Mouse (Mus musculus): ENCODE data around the gene Arhgef28. TPM values are rescaled to one million over a fixed set of nuclear protein-coding genes. Genes with fewer than 3 reads are reported as not detected.

The Arhgef28 gene
- polyA plus RNA-seq, 1 experiment from 2014 or later = 18.2 TPM

DNA sequence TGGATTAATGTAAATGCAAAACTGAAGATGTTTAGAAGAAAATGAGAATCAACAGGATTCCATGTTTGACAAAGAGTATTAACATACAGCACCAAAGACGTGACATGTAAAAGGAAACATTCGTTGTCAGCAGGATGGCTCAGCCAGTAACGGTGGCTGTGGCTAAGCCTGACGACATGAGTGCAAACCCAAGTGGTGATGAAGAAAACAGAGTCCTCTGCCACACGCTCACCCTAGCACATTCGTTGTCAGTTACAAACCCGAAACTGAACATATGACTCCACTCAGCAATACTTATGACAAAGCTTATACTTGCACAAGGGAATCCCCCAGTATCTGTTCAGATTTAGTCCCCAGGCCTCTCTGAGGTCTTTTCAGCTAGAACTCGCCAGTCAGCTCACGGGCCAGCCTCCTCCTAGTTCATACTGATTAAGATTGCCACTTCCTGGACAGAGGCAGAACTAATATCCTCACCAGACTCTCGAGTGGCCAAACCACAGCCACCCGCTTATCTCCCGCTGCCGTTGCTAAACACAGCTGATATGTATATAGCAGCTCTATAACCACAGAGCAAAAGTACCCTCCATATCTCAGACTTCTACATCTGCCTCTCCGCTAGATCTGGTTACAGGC, 82.0 kb downstream of the Arhgef28 start:
- H3K9ac ChIP-seq (ENCODE audit: low read length) = no peak overlapping the region
- H3K4me3 ChIP-seq (ENCODE audit: low read depth, low read length) = no peak overlapping the region
- H3K36me3 ChIP-seq (ENCODE audit: control insufficient read depth, insufficient read depth, low read length) = no peaks in the 10 kb centered on the region
- 59% methylated on average over 14 of the region's 14 CpGs for WGBS
- H3K4me2 ChIP-seq (ENCODE audit: low read length) = no peak overlapping the region
- H3K9me3 ChIP-seq (ENCODE audit: control insufficient read depth, low read length) = no peaks in the 10 kb centered on the region
- no peak overlapping the region for H3K27ac ChIP-seq (ENCODE audit: low read depth)
- H3K4me1 ChIP-seq (replicated peaks; ENCODE audit: control insufficient read depth, insufficient read depth, low read length) = no peaks in the 10 kb centered on the region
- DNase-seq (ENCODE audit: low spot score) (no peak), ATAC-seq (replicated peaks; ENCODE audit: low FRiP score, low TSS enrichment, low read depth) (no peak)
- H3K27me3 ChIP-seq (replicated peaks; ENCODE audit: control insufficient read depth, insufficient read depth, low read length) = no peaks in the 10 kb centered on the region

DNA sequence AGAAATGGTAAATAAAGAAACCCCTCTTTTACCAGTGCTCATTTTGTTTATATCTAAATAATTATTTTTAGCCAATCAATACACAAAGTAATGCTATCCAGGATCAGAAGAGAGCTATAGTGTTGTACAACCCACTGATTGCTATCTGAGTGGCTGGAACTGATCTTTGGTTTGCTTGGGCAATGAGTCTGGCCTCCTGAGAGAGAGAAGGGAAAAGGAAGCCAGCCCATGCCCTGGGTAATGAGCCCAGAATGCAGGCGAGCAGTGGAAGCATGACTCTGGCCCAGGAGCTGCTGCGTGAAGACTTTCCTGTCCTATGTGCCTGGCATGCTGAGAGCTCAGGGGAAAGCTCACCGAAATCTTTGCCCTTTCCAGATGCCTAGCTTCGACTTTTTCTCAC, 83.5 kb downstream of the Arhgef28 start:
- no peak overlapping the region for H3K9ac ChIP-seq (ENCODE audit: low read length)
- no peak for ATAC-seq (replicated peaks; ENCODE audit: low FRiP score, low TSS enrichment, low read depth)
- no peaks in the 10 kb centered on the region for H3K36me3 ChIP-seq (ENCODE audit: control insufficient read depth, insufficient read depth, low read length)
- H3K4me2 ChIP-seq (ENCODE audit: low read length) = no peak overlapping the region
- H3K27me3 ChIP-seq (replicated peaks; ENCODE audit: control insufficient read depth, insufficient read depth, low read length) = no peaks in the 10 kb centered on the region
- H3K27ac ChIP-seq (ENCODE audit: low read depth) = no peak overlapping the region
- H3K9me3 ChIP-seq (ENCODE audit: control insufficient read depth, low read length) = no peaks in the 10 kb centered on the region
- 0 out of 2 replicates have a peak, but pooled peaks cover 3% of the 10 kb centered on the region for H3K4me1 ChIP-seq (replicated peaks; ENCODE audit: control insufficient read depth, insufficient read depth, low read length)
- no peak for DNase-seq (ENCODE audit: low spot score)
- WGBS = 77% methylated on average over 4 of the region's 4 CpGs
- no peak overlapping the region for H3K4me3 ChIP-seq (ENCODE audit: low read depth, low read length)

DNA sequence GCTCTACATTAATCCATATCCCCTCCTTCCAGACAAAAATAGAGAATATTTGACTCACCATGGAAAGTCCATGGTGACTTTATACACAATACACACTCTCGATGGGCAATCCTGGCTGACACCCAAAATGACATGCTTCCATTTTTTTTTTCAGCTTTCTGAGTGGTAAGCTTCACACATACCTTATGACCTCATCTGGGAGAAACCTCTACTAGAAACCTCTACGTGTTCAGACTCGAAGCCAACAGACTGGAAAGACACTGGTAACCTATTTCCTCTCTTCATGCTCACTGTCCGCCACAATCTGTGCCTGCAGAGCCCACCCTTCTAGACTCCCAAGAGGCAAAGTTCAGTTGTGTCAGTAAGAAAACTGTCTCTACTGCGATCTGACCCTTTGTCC, 84.2 kb downstream of the Arhgef28 start:
- H3K36me3 ChIP-seq (ENCODE audit: control insufficient read depth, insufficient read depth, low read length) = no peaks in the 10 kb centered on the region
- H3K9ac ChIP-seq (ENCODE audit: low read length) = no peak overlapping the region

GRCm38 (mm10) chr13:98121124-98121470, 85.1 kb downstream of the Arhgef28 start:
- H3K4me2 ChIP-seq (ENCODE audit: low read length) = no peak overlapping the region
- WGBS = 87% methylated on average over 4 of the region's 4 CpGs
- H3K27me3 ChIP-seq (replicated peaks; ENCODE audit: control insufficient read depth, insufficient read depth, low read length) = no peaks in the 10 kb centered on the region
- 0 out of 2 replicates have a peak, but pooled peaks cover 3% of the 10 kb centered on the region for H3K4me1 ChIP-seq (replicated peaks; ENCODE audit: control insufficient read depth, insufficient read depth, low read length)
- H3K27ac ChIP-seq (ENCODE audit: low read depth) = no peak overlapping the region
- no peak for DNase-seq (ENCODE audit: low spot score)
- no peak for ATAC-seq (replicated peaks; ENCODE audit: low FRiP score, low TSS enrichment, low read depth)
- no peak overlapping the region for H3K9ac ChIP-seq (ENCODE audit: low read length)
- no peaks in the 10 kb centered on the region for H3K36me3 ChIP-seq (ENCODE audit: control insufficient read depth, insufficient read depth, low read length)
- H3K9me3 ChIP-seq (ENCODE audit: control insufficient read depth, low read length) = no peaks in the 10 kb centered on the region
- H3K4me3 ChIP-seq (ENCODE audit: low read depth, low read length) = no peak overlapping the region

More for the DNA sequence above, 84.2 kb downstream of the Arhgef28 start:
- DNase-seq (ENCODE audit: low spot score) (no peak), ATAC-seq (replicated peaks; ENCODE audit: low FRiP score, low TSS enrichment, low read depth) (no peak)
- H3K4me2 ChIP-seq (ENCODE audit: low read length) = no peak overlapping the region
- no peak overlapping the region for H3K27ac ChIP-seq (ENCODE audit: low read depth)
- 80% methylated on average over 5 of the region's 5 CpGs for WGBS
- no peak overlapping the region for H3K4me3 ChIP-seq (ENCODE audit: low read depth, low read length)
- H3K9me3 ChIP-seq (ENCODE audit: control insufficient read depth, low read length) = no peaks in the 10 kb centered on the region
- 0 out of 2 replicates have a peak, but pooled peaks cover 3% of the 10 kb centered on the region for H3K4me1 ChIP-seq (replicated peaks; ENCODE audit: control insufficient read depth, insufficient read depth, low read length)
- H3K27me3 ChIP-seq (replicated peaks; ENCODE audit: control insufficient read depth, insufficient read depth, low read length) = no peaks in the 10 kb centered on the region

DNA sequence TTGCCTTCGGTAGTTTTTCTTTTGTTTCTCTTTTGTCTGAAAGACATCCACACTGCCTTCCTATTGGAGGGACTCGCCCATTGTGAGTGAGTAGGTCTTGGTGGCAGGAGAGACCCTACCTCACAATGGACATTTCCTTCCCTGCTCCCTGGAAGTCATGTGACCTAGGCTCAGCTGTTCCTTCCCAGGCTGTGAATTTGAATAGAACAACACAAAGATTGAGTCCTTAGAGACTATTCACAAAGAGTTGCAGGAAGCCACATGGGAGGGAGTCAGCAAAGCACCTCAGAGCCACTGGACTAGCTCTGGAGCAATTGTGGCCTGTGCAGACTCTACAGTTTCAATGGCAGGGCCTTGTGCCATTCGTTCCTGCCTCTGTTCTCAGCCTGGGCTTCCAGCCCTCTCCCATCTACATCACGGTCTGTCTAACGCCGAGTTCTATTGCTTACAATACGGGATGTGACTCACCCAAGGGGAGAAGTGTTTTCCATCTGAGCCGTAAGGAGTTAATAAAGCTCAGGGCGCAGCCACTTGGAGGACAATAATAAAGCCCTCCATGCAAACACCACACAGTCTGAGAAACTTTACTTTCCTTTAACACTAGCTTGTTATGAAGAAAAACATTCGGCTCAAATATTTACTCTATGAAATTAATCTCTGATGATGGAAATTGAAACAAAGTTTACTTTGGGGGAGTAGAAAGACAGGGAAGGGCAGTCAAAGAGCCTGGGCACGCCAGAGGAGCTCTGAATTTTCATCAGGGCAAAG, 85.7 kb downstream of the Arhgef28 start:
- no peak for DNase-seq (ENCODE audit: low spot score)
- no peak overlapping the region for H3K27ac ChIP-seq (ENCODE audit: low read depth)
- WGBS = 60% methylated on average over 11 of the region's 11 CpGs

DNA sequence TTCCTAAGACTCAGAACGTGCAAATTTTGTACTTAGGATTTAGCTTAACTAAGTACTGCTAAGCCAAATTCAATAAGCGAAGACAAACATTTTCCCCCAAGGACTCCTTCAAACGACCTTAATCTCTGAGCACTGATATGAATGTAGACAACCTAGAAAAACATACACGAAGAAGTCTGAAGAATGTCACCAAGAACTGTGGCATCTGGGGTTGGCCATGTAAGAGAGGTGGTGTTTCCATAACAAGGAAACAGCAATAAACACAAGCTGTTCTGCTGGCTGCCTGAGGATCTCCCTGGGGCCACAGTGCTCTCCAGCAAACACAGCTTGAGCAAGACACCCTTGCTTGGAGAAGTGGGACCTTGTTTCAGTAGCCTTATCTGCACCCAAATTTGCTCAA, 87.9 kb downstream of the Arhgef28 start:
- H3K27ac ChIP-seq (ENCODE audit: low read depth) = no peak overlapping the region
- 0 out of 2 replicates have a peak, but pooled peaks cover 3% of the 10 kb centered on the region for H3K4me1 ChIP-seq (replicated peaks; ENCODE audit: control insufficient read depth, insufficient read depth, low read length)
- no peak overlapping the region for H3K4me3 ChIP-seq (ENCODE audit: low read depth, low read length)
- H3K9ac ChIP-seq (ENCODE audit: low read length) = no peak overlapping the region
- H3K9me3 ChIP-seq (ENCODE audit: control insufficient read depth, low read length) = no peaks in the 10 kb centered on the region
- 49% methylated on average over 4 of the region's 4 CpGs for WGBS
- no peak for ATAC-seq (replicated peaks; ENCODE audit: low FRiP score, low TSS enrichment, low read depth)
- no peaks in the 10 kb centered on the region for H3K27me3 ChIP-seq (replicated peaks; ENCODE audit: control insufficient read depth, insufficient read depth, low read length)
- no peak for DNase-seq (ENCODE audit: low spot score)
- no peaks in the 10 kb centered on the region for H3K36me3 ChIP-seq (ENCODE audit: control insufficient read depth, insufficient read depth, low read length)
- H3K4me2 ChIP-seq (ENCODE audit: low read length) = no peak overlapping the region

More for the DNA sequence above, 85.7 kb downstream of the Arhgef28 start:
- Histone ChIP-seq H3K9me3 (ENCODE audit: control insufficient read depth, low read length) (no peaks in the 10 kb centered on the region), H3K4me1 (replicated peaks; ENCODE audit: control insufficient read depth, insufficient read depth, low read length) (0 out of 2 replicates have a peak, but pooled peaks cover 3% of the 10 kb centered on the region), H3K36me3 (ENCODE audit: control insufficient read depth, insufficient read depth, low read length) (no peaks in the 10 kb centered on the region), H3K9ac (ENCODE audit: low read length) (no peak overlapping the region), H3K4me3 (ENCODE audit: low read depth, low read length) (no peak overlapping the region), H3K4me2 (ENCODE audit: low read length) (no peak overlapping the region), H3K27me3 (replicated peaks; ENCODE audit: control insufficient read depth, insufficient read depth, low read length) (no peaks in the 10 kb centered on the region)
- no peak for ATAC-seq (replicated peaks; ENCODE audit: low FRiP score, low TSS enrichment, low read depth)

DNA sequence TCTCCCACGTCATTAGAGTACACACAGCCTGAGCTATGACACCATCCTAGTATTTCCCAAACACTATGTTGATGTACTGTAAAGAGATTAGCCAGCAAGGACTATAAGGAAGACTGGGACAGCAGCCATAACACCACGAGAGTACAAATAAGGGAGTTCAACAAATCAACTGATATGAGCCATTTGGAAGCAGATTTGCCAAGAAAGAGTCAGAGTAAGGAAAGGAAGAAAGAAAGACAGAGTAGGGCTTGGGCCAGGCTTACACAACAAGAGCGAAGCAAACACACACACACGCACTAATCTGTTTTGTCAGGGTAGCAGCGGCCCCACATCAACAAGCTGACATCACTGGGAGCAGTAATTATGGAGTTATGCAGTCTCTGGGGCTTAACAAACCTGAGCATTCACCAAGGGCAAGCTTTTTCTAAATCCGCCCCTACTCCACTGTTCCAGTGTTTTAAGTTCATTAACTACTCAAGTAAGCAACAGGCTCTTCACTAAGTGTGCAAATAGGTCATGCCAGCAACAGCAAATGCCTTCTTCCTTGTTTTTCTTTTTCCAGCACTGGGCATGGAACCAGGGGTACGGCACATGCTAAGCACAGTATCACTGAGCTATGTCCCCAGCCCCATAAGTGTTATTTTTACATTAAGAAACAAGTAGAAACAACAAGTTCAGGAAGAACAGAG, 88.5 kb downstream of the Arhgef28 start:
- Histone ChIP-seq H3K4me3 (ENCODE audit: low read depth, low read length) (no peak overlapping the region), H3K4me2 (ENCODE audit: low read length) (no peak overlapping the region), H3K27me3 (replicated peaks; ENCODE audit: control insufficient read depth, insufficient read depth, low read length) (no peaks in the 10 kb centered on the region), H3K9me3 (ENCODE audit: control insufficient read depth, low read length) (no peaks in the 10 kb centered on the region), H3K9ac (ENCODE audit: low read length) (no peak overlapping the region), H3K36me3 (ENCODE audit: control insufficient read depth, insufficient read depth, low read length) (no peaks in the 10 kb centered on the region), H3K27ac (ENCODE audit: low read depth) (no peak overlapping the region), H3K4me1 (replicated peaks; ENCODE audit: control insufficient read depth, insufficient read depth, low read length) (0 out of 2 replicates have a peak, but pooled peaks cover 4% of the 10 kb centered on the region)
- DNase-seq (ENCODE audit: low spot score) = no peak
- 70% methylated on average over 7 of the region's 7 CpGs for WGBS
- no peak for ATAC-seq (replicated peaks; ENCODE audit: low FRiP score, low TSS enrichment, low read depth)

DNA sequence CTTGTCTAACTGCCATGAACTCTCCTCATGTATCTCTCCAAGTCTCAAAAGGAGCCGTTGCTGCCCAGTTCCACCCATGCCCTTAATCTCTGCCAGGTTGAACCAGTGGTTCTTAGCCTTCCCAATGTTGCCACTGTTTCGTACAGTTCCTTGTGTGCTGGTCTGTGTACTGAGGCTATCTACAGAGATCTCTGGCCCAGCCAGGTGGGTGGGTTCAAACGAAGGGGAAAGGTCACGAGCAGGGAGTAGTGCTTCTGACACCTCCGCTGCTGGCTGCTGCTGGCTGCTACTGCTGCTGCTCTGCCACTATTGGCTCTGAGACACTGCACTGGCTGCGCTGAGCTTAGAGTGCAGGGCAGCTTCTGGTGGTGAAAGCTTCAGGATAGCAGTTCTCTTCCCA, 90.6 kb downstream of the Arhgef28 start:
- peaks cover 7% of the 10 kb centered on the region; the same call in 1 of the 2 replicates for H3K4me1 ChIP-seq (replicated peaks; ENCODE audit: control insufficient read depth, insufficient read depth, low read length)
- no peaks in the 10 kb centered on the region for H3K9me3 ChIP-seq (ENCODE audit: control insufficient read depth, low read length)
- H3K27me3 ChIP-seq (replicated peaks; ENCODE audit: control insufficient read depth, insufficient read depth, low read length) = no peaks in the 10 kb centered on the region
- H3K9ac ChIP-seq (ENCODE audit: low read length) = no peak overlapping the region
- no peak overlapping the region; the same call in 1 of the 2 replicates for H3K27ac ChIP-seq (ENCODE audit: low read depth)
- no peak overlapping the region for H3K4me2 ChIP-seq (ENCODE audit: low read length)
- DNase-seq (ENCODE audit: low spot score) (no peak), ATAC-seq (replicated peaks; ENCODE audit: low FRiP score, low TSS enrichment, low read depth) (no peak)
- 41% methylated on average over 6 of the region's 6 CpGs for WGBS
- H3K4me3 ChIP-seq (ENCODE audit: low read depth, low read length) = no peak overlapping the region
- H3K36me3 ChIP-seq (ENCODE audit: control insufficient read depth, insufficient read depth, low read length) = no peaks in the 10 kb centered on the region

Measured in intestine, embryonic 14.5 days (tissue).